Mouse (Mus musculus) thymus, adult 18-20 months (tissue): ENCODE results near the gene Oard1.

Experiments used
- DNase-seq, 2 experiments: peaks; one replicate each; pipeline ENCODE4 v3.0.0; 2022; ENCODE audit warnings: mixed read lengths in 2 of 2

Gene Oard1

GRCm38 (mm10) chr17:48437421-48437911 is 27.7 kb downstream of the Oard1 start:
- DNase-seq: no peak

- DNase-seq: no peak
These were observed 33.1 kb downstream of the Oard1 start for GRCm38 (mm10) chr17:48442745-48443457.

GRCm38 (mm10) chr17:48443542-48444145 is 33.8 kb downstream of the Oard1 start:
- no peak for DNase-seq

GRCm38 (mm10) chr17:48447675-48448074 is 37.9 kb downstream of the Oard1 start:
- no peak for DNase-seq

GRCm38 (mm10) chr17:48450666-48451352 is 41.0 kb downstream of the Oard1 start:
- no peak for DNase-seq

- no peak for DNase-seq
These were observed 41.5 kb downstream of the Oard1 start, which contains the start of gene Tspo2 for GRCm38 (mm10) chr17:48451353-48451675. Gene Tspo2, minus strand, starts transcription at chr17:48451522.

- no peak for DNase-seq
These were observed 42.1 kb downstream of the Oard1 start for GRCm38 (mm10) chr17:48451753-48452444.

GRCm38 (mm10) chr17:48453489-48453888 is 43.7 kb downstream of the Oard1 start:
- DNase-seq: no peak

GRCm38 (mm10) chr17:48454190-48454589 is 44.4 kb downstream of the Oard1 start:
- no peak for DNase-seq

- DNase-seq: no peak
These were observed 44.9 kb downstream of the Oard1 start, which contains the start of gene Unc5cl for GRCm38 (mm10) chr17:48454688-48455087. Gene Unc5cl, plus strand, starts transcription at chr17:48454901.

GRCm38 (mm10) chr17:48455955-48456354 is 46.1 kb downstream of the Oard1 start:
- no peak for DNase-seq

GRCm38 (mm10) chr17:48457971-48458653 is 48.3 kb downstream of the Oard1 start:
- DNase-seq: no peak

- DNase-seq: peak; percentile 61 to 75
These were observed 52.3 kb downstream of the Oard1 start for GRCm38 (mm10) chr17:48462096-48462495.

GRCm38 (mm10) chr17:48463391-48463790 is 53.6 kb downstream of the Oard1 start:
- DNase-seq: no peak
